Mouse (Mus musculus) heart, adult 2 months (tissue): ENCODE data around the gene Ankrd54.

Experiments
- CTCF ChIP-seq: fragments of 200-600 bp; IDR thresholded peaks from 2 replicates; pipeline ENCODE4 v1.8.1; 2022; ENCODE audit warnings: antibody characterized with exemption, mild to moderate bottlenecking, moderate library complexity
- EP300 ChIP-seq: fragments of 200-500 bp; IDR thresholded peaks from 2 replicates; pipeline ENCODE4 v1.6.1; 2011; ENCODE audit warnings: low read depth, low read length, control low read depth; ENCODE audit not compliant: insufficient read depth
- POLR2A ChIP-seq: fragments of 200-500 bp; IDR thresholded peaks from 2 replicates; pipeline ENCODE4 v1.6.1; 2011; ENCODE audit warnings: mild to moderate bottlenecking, low read depth, low read length, control low read depth; ENCODE audit not compliant: insufficient read depth

DNA sequence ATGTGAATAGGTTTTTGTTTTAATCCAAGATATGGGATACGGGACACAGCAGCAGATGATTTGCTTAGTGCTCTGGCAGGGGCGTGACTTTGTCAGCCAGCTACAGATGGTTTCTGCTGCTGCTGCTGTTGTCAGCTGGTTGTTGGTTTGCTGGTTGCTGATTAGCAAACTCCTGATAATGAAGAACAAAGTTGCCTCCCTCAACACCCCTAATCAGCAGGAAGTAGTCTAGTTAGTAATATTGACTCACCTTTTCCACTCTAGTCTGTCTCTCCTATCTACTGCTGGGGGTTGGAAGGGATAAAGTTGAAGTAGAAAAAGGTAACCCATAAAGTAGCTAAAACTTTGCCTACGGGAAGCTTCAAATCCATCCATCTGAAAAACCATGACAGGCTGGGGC is 4.9 kb upstream of the Ankrd54 start:
- TF ChIP-seq CTCF: no peak
- TF ChIP-seq POLR2A: no peak
- no peak for TF ChIP-seq EP300
